Mouse (Mus musculus): ENCODE measurements around the gene Rab7. TPM values are rescaled to one million over a fixed set of nuclear protein-coding genes. Genes with fewer than 3 reads are reported as not detected.

The Rab7 gene
- polyA plus RNA-seq, 1 experiment from 2014 or later, result 345 TPM

- ATAC-seq, result no peak
- no peaks in the 10 kb centered on the region for H3K27me3 ChIP-seq
- CTCF ChIA-PET, result no interaction called here
- in situ Hi-C loops (cut with MboI; ENCODE audit: low pct_unique_long_range_greater_than_20kb), result no loop called here
- POLR2A ChIA-PET, result no interaction called here
- TF ChIP-seq CTCF (IDR thresholded peaks at IDR 0.05), result no peak
- no peak for DNase-seq (ENCODE audit: low read depth, low spot score)
Measured at GRCm38 (mm10) chr6:88003439-88003838, 41.6 kb downstream of the Rab7 start.

- in situ Hi-C loops (cut with MboI; ENCODE audit: low pct_unique_long_range_greater_than_20kb), result no loop called here
- no peak for TF ChIP-seq CTCF (IDR thresholded peaks at IDR 0.05)
- DNase-seq (ENCODE audit: low read depth, low spot score) (no peak), ATAC-seq (no peak)
- H3K27me3 ChIP-seq, result no peaks in the 10 kb centered on the region
- POLR2A ChIA-PET, result no interaction called here
- CTCF ChIA-PET, result interaction anchor here (0.8 to 1.9 kb wide), 7 partner anchors 9 to 234 kb away, joined by 3 to 9 read pairs (median 3); no protein-coding TSS in a partner anchor
Measured at GRCm38 (mm10) chr6:87998358-87998757, 46.7 kb downstream of the Rab7 start.

GRCm38 (mm10) chr6:87997706-87998265 is 47.3 kb downstream of the Rab7 start:
- DNase-seq (ENCODE audit: low read depth, low spot score) (no peak), ATAC-seq (no peak)
- no peaks in the 10 kb centered on the region for H3K27me3 ChIP-seq
- no peak for TF ChIP-seq CTCF (IDR thresholded peaks at IDR 0.05)
- CTCF ChIA-PET, result interaction anchor here (0.8 to 1.9 kb wide), 7 partner anchors 9 to 234 kb away, joined by 3 to 9 read pairs (median 3); no protein-coding TSS in a partner anchor
- in situ Hi-C loops (cut with MboI; ENCODE audit: low pct_unique_long_range_greater_than_20kb), result no loop called here
- POLR2A ChIA-PET, result interaction anchor here (1.1 kb wide), 1 partner anchor 87 kb away, joined by 3 read pairs; no protein-coding TSS in a partner anchor

- no peak for ATAC-seq
- in situ Hi-C loops (cut with MboI; ENCODE audit: low pct_unique_long_range_greater_than_20kb), result no loop called here
- no peaks in the 10 kb centered on the region for H3K27me3 ChIP-seq
- POLR2A ChIA-PET, result interaction anchor here (0.8 to 1.1 kb wide), 2 partner anchors 60 to 88 kb away, joined by 3 to 5 read pairs; no protein-coding TSS in a partner anchor
- no peak for TF ChIP-seq CTCF (IDR thresholded peaks at IDR 0.05)
- CTCF ChIA-PET, result interaction anchor here (1.9 kb wide), 1 partner anchor 91 kb away, joined by 6 read pairs; no protein-coding TSS in a partner anchor
- no peak for DNase-seq (ENCODE audit: low read depth, low spot score)
Measured at GRCm38 (mm10) chr6:87996606-87997005, 48.5 kb downstream of the Rab7 start.

- POLR2A ChIA-PET, result interaction anchor here (1.2 kb wide), 1 partner anchor 15 kb away, joined by 3 read pairs; no protein-coding TSS in a partner anchor
Measured at GRCm38 (mm10) chr6:87995519-87995918, 49.6 kb downstream of the Rab7 start.

GRCm38 (mm10) chr6:87993790-87994571 is 51.1 kb downstream of the Rab7 start:
- in situ Hi-C loops (cut with MboI; ENCODE audit: low pct_unique_long_range_greater_than_20kb), result loop anchor here (5.0 kb wide), 1 partner anchor 87 kb away; no protein-coding TSS in a partner anchor
- no peak for DNase-seq (ENCODE audit: low read depth, low spot score)
- no peak for ATAC-seq
- POLR2A ChIA-PET, result interaction anchor here (0.7 to 1.3 kb wide), 2 partner anchors 17 to 88 kb away, joined by 3 to 5 read pairs; no protein-coding TSS in a partner anchor
- CTCF ChIA-PET, result interaction anchor here (0.9 kb wide), 1 partner anchor 11 kb away, joined by 3 read pairs; no protein-coding TSS in a partner anchor
- no peak for TF ChIP-seq CTCF (IDR thresholded peaks at IDR 0.05)
- no peaks in the 10 kb centered on the region for H3K27me3 ChIP-seq

More at GRCm38 (mm10) chr6:87995519-87995918, 49.6 kb downstream of the Rab7 start:
- CTCF ChIA-PET, result no interaction called here
- ATAC-seq, result no peak
- no peak for DNase-seq (ENCODE audit: low read depth, low spot score)
- no peaks in the 10 kb centered on the region for H3K27me3 ChIP-seq
- no peak for TF ChIP-seq CTCF (IDR thresholded peaks at IDR 0.05)
- in situ Hi-C loops (cut with MboI; ENCODE audit: low pct_unique_long_range_greater_than_20kb), result no loop called here

- no peak for TF ChIP-seq CTCF (IDR thresholded peaks at IDR 0.05)
- no peaks in the 10 kb centered on the region for H3K27me3 ChIP-seq
- in situ Hi-C loops (cut with MboI; ENCODE audit: low pct_unique_long_range_greater_than_20kb), result loop anchor here (5.0 kb wide), 1 partner anchor 85 kb away; no protein-coding TSS in a partner anchor
- ChIA-PET POLR2A (interaction anchor here (0.7 kb wide), 1 partner anchor 91 kb away, joined by 5 read pairs; no protein-coding TSS in a partner anchor), CTCF (interaction anchor here (0.9 to 1.8 kb wide), 6 partner anchors 8 to 117 kb away, joined by 3 to 4 read pairs (median 3); no protein-coding TSS in a partner anchor)
- ATAC-seq (peak; percentile 35), DNase-seq (ENCODE audit: low read depth, low spot score) (no peak)
Measured at GRCm38 (mm10) chr6:87992733-87993132, 52.3 kb downstream of the Rab7 start.

GRCm38 (mm10) chr6:87991886-87992285 is 53.2 kb downstream of the Rab7 start:
- ChIA-PET POLR2A (interaction anchor here (0.5 to 0.9 kb wide), 3 partner anchors 77 to 379 kb away, joined by 4 to 5 read pairs (median 4); no protein-coding TSS in a partner anchor), CTCF (interaction anchor here (0.9 to 1.8 kb wide), 6 partner anchors 9 to 105 kb away, joined by 3 to 4 read pairs (median 4); no protein-coding TSS in a partner anchor)
- no peak for TF ChIP-seq CTCF (IDR thresholded peaks at IDR 0.05)
- in situ Hi-C loops (cut with MboI; ENCODE audit: low pct_unique_long_range_greater_than_20kb), result loop anchor here (5.0 kb wide), 1 partner anchor 85 kb away; no protein-coding TSS in a partner anchor
- H3K27me3 ChIP-seq, result no peaks in the 10 kb centered on the region
- no peak for DNase-seq (ENCODE audit: low read depth, low spot score)
- no peak for ATAC-seq

- ChIA-PET CTCF (interaction anchor here (1.0 kb wide), 1 partner anchor 8 kb away, joined by 4 read pairs; no protein-coding TSS in a partner anchor), POLR2A (interaction anchor here (0.6 to 1.3 kb wide), 2 partner anchors 10 to 84 kb away, joined by 3 to 4 read pairs; partner anchors contain the start of gene H1fx)
- no peaks in the 10 kb centered on the region for H3K27me3 ChIP-seq
- no peak for TF ChIP-seq CTCF (IDR thresholded peaks at IDR 0.05)
- in situ Hi-C loops (cut with MboI; ENCODE audit: low pct_unique_long_range_greater_than_20kb), result loop anchor here (5.0 kb wide), 1 partner anchor 84 kb away; no protein-coding TSS in a partner anchor
- no peak for DNase-seq (ENCODE audit: low read depth, low spot score)
- ATAC-seq, result no peak
Measured at GRCm38 (mm10) chr6:87991216-87991615, 53.9 kb downstream of the Rab7 start.

GRCm38 (mm10) chr6:87982506-87982905 is 62.6 kb downstream of the Rab7 start:
- ChIA-PET POLR2A (no interaction called here), CTCF (interaction anchor here (1.2 to 1.4 kb wide), 2 partner anchors 9 to 11 kb away, joined by 3 to 4 read pairs; no protein-coding TSS in a partner anchor)
- H3K27me3 ChIP-seq, result no peaks in the 10 kb centered on the region
- ATAC-seq, result no peak
- DNase-seq (ENCODE audit: low read depth, low spot score), result no peak
- in situ Hi-C loops (cut with MboI; ENCODE audit: low pct_unique_long_range_greater_than_20kb), result no loop called here
- TF ChIP-seq CTCF (IDR thresholded peaks at IDR 0.05), result no peak
